Mouse (Mus musculus) yolk sac, embryonic 10.5 days (tissue): ENCODE results near the gene Smcr8.
"Not testable (repeated sequence)": the region's sequence is repeated elsewhere in the genome, so short reads cannot be mapped to it uniquely, and the experiment has no call there.

Experiments used
- DNase-seq: peaks from one replicate; pipeline ENCODE4 v3.0.0-alpha.2; 2017; ENCODE audit warnings: low spot score

Smcr8 gene

GRCm38 (mm10) chr11:60784179-60784922, 7.0 kb downstream of the Smcr8 start:
- DNase-seq, result no peak

- DNase-seq, result no peak
Measured at GRCm38 (mm10) chr11:60787595-60787994, 10.3 kb downstream of the Smcr8 start.

GRCm38 (mm10) chr11:60790472-60790871, 13.1 kb downstream of the Smcr8 start:
- DNase-seq, result no peak

- no peak for DNase-seq
Measured at GRCm38 (mm10) chr11:60796342-60796741, 19.0 kb downstream of the Smcr8 start.

GRCm38 (mm10) chr11:60799977-60800376, 22.7 kb downstream of the Smcr8 start:
- no peak for DNase-seq

- no peak for DNase-seq
Measured at GRCm38 (mm10) chr11:60800892-60801291, 23.6 kb downstream of the Smcr8 start.

GRCm38 (mm10) chr11:60808286-60809070, 31.2 kb downstream of the Smcr8 start:
- peak; percentile 55 for DNase-seq

- DNase-seq, result no peak
Measured at GRCm38 (mm10) chr11:60809546-60809945, 32.2 kb downstream of the Smcr8 start.

- peak; percentile 44 for DNase-seq
Measured at GRCm38 (mm10) chr11:60810046-60810965, 33.0 kb downstream of the Smcr8 start.

GRCm38 (mm10) chr11:60811054-60811460, 33.7 kb downstream of the Smcr8 start:
- DNase-seq, result peak; percentile 99

GRCm38 (mm10) chr11:60811618-60812017, 34.3 kb downstream of the Smcr8 start, which contains the start of gene Shmt1:
Gene Shmt1, minus strand, starts transcription at chr11:60811718.
- DNase-seq, result not testable (repeated sequence)

- no peak for DNase-seq
Measured at GRCm38 (mm10) chr11:60816398-60816797, 39.1 kb downstream of the Smcr8 start.

GRCm38 (mm10) chr11:60823771-60824170, 46.4 kb downstream of the Smcr8 start:
- DNase-seq, result no peak

GRCm38 (mm10) chr11:60825191-60825590, 47.9 kb downstream of the Smcr8 start:
- peak; percentile 64 for DNase-seq

GRCm38 (mm10) chr11:60826700-60827099, 49.4 kb downstream of the Smcr8 start:
- no peak for DNase-seq

GRCm38 (mm10) chr11:60827241-60827945, 50.1 kb downstream of the Smcr8 start:
- no peak for DNase-seq

GRCm38 (mm10) chr11:60828903-60829302, 51.6 kb downstream of the Smcr8 start:
- DNase-seq, result no peak

GRCm38 (mm10) chr11:60830433-60831052, 53.2 kb downstream of the Smcr8 start, which contains the start of gene Dhrs7b:
Gene Dhrs7b, plus strand, starts transcription at chr11:60830631.
- DNase-seq, result peak; percentile 90

GRCm38 (mm10) chr11:60836897-60837296, 59.6 kb downstream of the Smcr8 start:
- DNase-seq, result no peak
